Mouse (Mus musculus): Measurements from ENCODE around the gene Klra17. TPM values are rescaled to one million over a fixed set of nuclear protein-coding genes. Genes with fewer than 3 reads are reported as not detected.
"Not testable (repeated sequence)": the region's sequence is repeated elsewhere in the genome, so short reads cannot be mapped to it uniquely, and the experiment has no call there.

Klra17 gene
- 0.04 and 0.07 TPM in 2 replicates for polyA plus RNA-seq (2012; rRNA removed)

GRCm38 (mm10) chr6:129876549-129876948, at the start of gene Klra17:
TSS of gene Klra17 (minus strand) at chr6:129876672.
- DNase-seq (ENCODE audit: low spot score): no peak

- not testable (repeated sequence) for DNase-seq (ENCODE audit: low spot score)
Observed at GRCm38 (mm10) chr6:129917476-129917946, 41.0 kb upstream of the Klra17 start, which contains the start of gene Klra5. TSS of gene Klra5 (minus strand) at chr6:129917650.

- no peak for DNase-seq (ENCODE audit: low spot score)
Observed at GRCm38 (mm10) chr6:129916996-129917395, 40.5 kb upstream of the Klra17 start.

- DNase-seq (ENCODE audit: low spot score): no peak
Observed at GRCm38 (mm10) chr6:129882525-129882924, 6.1 kb upstream of the Klra17 start.

- not testable (repeated sequence) for DNase-seq (ENCODE audit: low spot score)
Observed at GRCm38 (mm10) chr6:129862349-129862748, 14.1 kb downstream of the Klra17 start, which contains the start of gene Gm17631. TSS of gene Gm17631 (plus strand) at chr6:129862649.

- no peak for DNase-seq (ENCODE audit: low spot score)
Observed at GRCm38 (mm10) chr6:129825559-129825958, 50.9 kb downstream of the Klra17 start.

GRCm38 (mm10) chr6:129824004-129824403, 52.5 kb downstream of the Klra17 start:
- DNase-seq (ENCODE audit: low spot score): no peak

- DNase-seq (ENCODE audit: low spot score): no peak
Observed at GRCm38 (mm10) chr6:129817731-129818130, 58.7 kb downstream of the Klra17 start.

GRCm38 (mm10) chr6:129784170-129784569, 92.3 kb downstream of the Klra17 start, which contains the start of gene Gm156:
TSS of gene Gm156 (minus strand) at chr6:129784270.
- not testable (repeated sequence) for DNase-seq (ENCODE audit: low spot score)

Other genes starting within 250 kb of the Klra17 start
- gene Klrc3, start 233.3 kb downstream of the Klra17 start, polyA plus RNA-seq (2012; rRNA removed): 0.25 TPM in 1 of 2 replicates, not detected in the other
- gene Klrc2, start 216.0 kb downstream of the Klra17 start, polyA plus RNA-seq (2012; rRNA removed): 0.34 and 0.44 TPM in 2 replicates
- gene Klrc1, start 197.7 kb downstream of the Klra17 start, polyA plus RNA-seq (2012; rRNA removed): 0.50 and 0.55 TPM in 2 replicates
- gene Klri1, start 159.5 kb downstream of the Klra17 start, polyA plus RNA-seq (2012; rRNA removed): 0.40 and 0.41 TPM in 2 replicates
- gene Klri2, start 136.2 kb downstream of the Klra17 start, polyA plus RNA-seq (2012; rRNA removed): 0.19 TPM in 2 replicates
- gene Gm156, start 92.4 kb downstream of the Klra17 start, polyA plus RNA-seq (2012; rRNA removed): not detected in 2 replicates
- gene Gm17631, start 14.0 kb downstream of the Klra17 start, polyA plus RNA-seq (2012; rRNA removed): not detected in 2 replicates
- gene Klra5, start 41.0 kb upstream of the Klra17 start, polyA plus RNA-seq (2012; rRNA removed): 0.07 TPM in 1 of 2 replicates, not detected in the other
- 0.06 TPM in 1 of 2 replicates, not detected in the other for gene Klra6, start 150.3 kb upstream of the Klra17 start, polyA plus RNA-seq (2012; rRNA removed)
- gene Klra4, start 190.6 kb upstream of the Klra17 start, polyA plus RNA-seq (2012; rRNA removed): 0.30 and 0.86 TPM in 2 replicates

Measured in urinary bladder, adult 2 months (tissue).